Mouse (Mus musculus) stomach, postnatal 0 days (tissue): ENCODE measurements at regions not wholly inside any gene's neighbourhood (a gene's known extent, or its start where the extent isn't known, plus 50 kb on each side); places are given as distances from the start of the nearest gene placed in this dataset.

Source experiments
- CTCF ChIP-seq: IDR thresholded peaks from 2 replicates; pipeline ENCODE4 v1.5.1; 2016; ENCODE audit warnings: antibody characterized with exemption, low read depth, mild to moderate bottlenecking, moderate library complexity
- EP300 ChIP-seq: optimal IDR thresholded peaks from 2 replicates; pipeline ENCODE3; 2016; ENCODE audit warnings: antibody characterized with exemption

GRCm38 (mm10) chr8:78940049-78940448, 88.2 kb upstream of the Zfp827 start:
- TF ChIP-seq EP300 (no peak), CTCF (no peak)
